Mouse (Mus musculus) heart, adult 2 months (tissue): ENCODE results near the gene Zfp280b.

Experiments
- CTCF ChIP-seq: fragments of 200-600 bp; IDR thresholded peaks from 2 replicates; pipeline ENCODE4 v1.8.1; 2022; ENCODE audit warnings: antibody characterized with exemption, mild to moderate bottlenecking, moderate library complexity
- EP300 ChIP-seq: fragments of 200-500 bp; IDR thresholded peaks from 2 replicates; pipeline ENCODE4 v1.6.1; 2011; ENCODE audit warnings: low read depth, low read length, control low read depth; ENCODE audit not compliant: insufficient read depth
- POLR2A ChIP-seq: fragments of 200-500 bp; IDR thresholded peaks from 2 replicates; pipeline ENCODE4 v1.6.1; 2011; ENCODE audit warnings: mild to moderate bottlenecking, low read depth, low read length, control low read depth; ENCODE audit not compliant: insufficient read depth

GRCm38 (mm10) chr10:76002101-76002521 is 30.3 kb upstream of the Zfp280b start:
- TF ChIP-seq POLR2A (no peak), CTCF (no peak), EP300 (no peak)
